Mouse (Mus musculus) embryonic stem cell, embryonic (primary cell): ENCODE data around the gene Ngf.

Source experiments
- CTCF ChIA-PET, 4 experiments: fragments of 300-600 bp in 2 of 4; fragments of 350-600 bp in 2 of 4; sonication (Branson Sonifier 250); formaldehyde crosslinking; loops; one replicate each; lab custom pipeline; 2022; ENCODE audit warnings: inconsistent platforms in 2 of 4; lab: Charles Lee
- POLR2A ChIA-PET, 4 experiments: fragments of 300-600 bp in 2 of 4; fragments of 350-600 bp in 2 of 4; sonication (Branson Sonifier 250); formaldehyde crosslinking; loops; one replicate each; lab custom pipeline; 2022; ENCODE audit warnings: antibody characterized with exemption in 4 of 4, inconsistent platforms in 1 of 4; lab: Charles Lee

Gene Ngf

GRCm38 (mm10) chr3:102469713-102470448 lies at the start of gene Ngf:
Gene Ngf (plus strand): TSS chr3:102469919.
- CTCF ChIA-PET = interaction anchor here in 3 of 4 experiments (0.6 to 1.5 kb wide), 4 partner anchors 222 to 273 kb away, joined by 3 to 4 read pairs (median 4); no protein-coding TSS in a partner anchor
- POLR2A ChIA-PET = interaction anchor here in 1 of 4 experiments (1.2 to 1.6 kb wide), 3 partner anchors 13 to 339 kb away, joined by 3 to 6 read pairs (median 3); no protein-coding TSS in a partner anchor

GRCm38 (mm10) chr3:102445567-102445966 lies 24.2 kb upstream of the Ngf start:
- POLR2A ChIA-PET = no interaction called here
- CTCF ChIA-PET = interaction anchor here in 1 of 4 experiments (1.0 kb wide), 1 partner anchor 21 kb away, joined by 4 read pairs; no protein-coding TSS in a partner anchor

- ChIA-PET CTCF (interaction anchor here in 1 of 4 experiments (1.0 kb wide), 1 partner anchor 20 kb away, joined by 3 read pairs; no protein-coding TSS in a partner anchor), POLR2A (no interaction called here)
These were observed 23.0 kb upstream of the Ngf start for GRCm38 (mm10) chr3:102446691-102447090.

- POLR2A ChIA-PET = no interaction called here
These were observed 15.2 kb upstream of the Ngf start for GRCm38 (mm10) chr3:102454566-102454965.

GRCm38 (mm10) chr3:102460528-102460927 lies 9.2 kb upstream of the Ngf start:
- CTCF ChIA-PET = no interaction called here
- POLR2A ChIA-PET = no interaction called here

More at GRCm38 (mm10) chr3:102454566-102454965, 15.2 kb upstream of the Ngf start:
- CTCF ChIA-PET = interaction anchor here in 2 of 4 experiments (0.6 to 1.2 kb wide), 2 partner anchors 12 to 349 kb away, joined by 5 to 7 read pairs; no protein-coding TSS in a partner anchor

- POLR2A ChIA-PET = no interaction called here
- CTCF ChIA-PET = no interaction called here
These were observed 8.7 kb upstream of the Ngf start for GRCm38 (mm10) chr3:102460986-102461385.

- POLR2A ChIA-PET = interaction anchor here in 1 of 4 experiments (0.7 kb wide), 1 partner anchor 46 kb away, joined by 3 read pairs; no protein-coding TSS in a partner anchor
- CTCF ChIA-PET = no interaction called here
These were observed 6.9 kb upstream of the Ngf start for GRCm38 (mm10) chr3:102462703-102463336.

- ChIA-PET CTCF (no interaction called here), POLR2A (interaction anchor here in 1 of 4 experiments (0.7 kb wide), 1 partner anchor 45 kb away, joined by 3 read pairs; no protein-coding TSS in a partner anchor)
These were observed 6.4 kb upstream of the Ngf start for GRCm38 (mm10) chr3:102463339-102463738.

- ChIA-PET POLR2A (interaction anchor here in 2 of 4 experiments (0.7 kb wide), 3 partner anchors 27 to 1227 kb away, joined by 4 to 7 read pairs (median 5); no protein-coding TSS in a partner anchor), CTCF (interaction anchor here (0.6 to 1.3 kb wide), 17 partner anchors 9 to 1208 kb away, joined by 3 to 8 read pairs (median 4); no protein-coding TSS in a partner anchor)
These were observed 3.1 kb upstream of the Ngf start for GRCm38 (mm10) chr3:102466587-102466986.

GRCm38 (mm10) chr3:102467121-102467520 lies 2.6 kb upstream of the Ngf start:
- CTCF ChIA-PET = interaction anchor here (0.6 to 1.3 kb wide), 15 partner anchors 9 to 1208 kb away, joined by 3 to 8 read pairs (median 4); no protein-coding TSS in a partner anchor
- POLR2A ChIA-PET = interaction anchor here in 1 of 4 experiments (0.7 kb wide), 2 partner anchors 26 to 1227 kb away, joined by 5 to 7 read pairs; no protein-coding TSS in a partner anchor

GRCm38 (mm10) chr3:102471251-102471650 lies 1.5 kb downstream of the Ngf start:
- ChIA-PET CTCF (no interaction called here), POLR2A (no interaction called here)

- CTCF ChIA-PET = no interaction called here
- POLR2A ChIA-PET = no interaction called here
These were observed 2.1 kb downstream of the Ngf start for GRCm38 (mm10) chr3:102471799-102472198.

- CTCF ChIA-PET = no interaction called here
- POLR2A ChIA-PET = no interaction called here
These were observed 4.8 kb downstream of the Ngf start for GRCm38 (mm10) chr3:102474275-102475155.

- POLR2A ChIA-PET = no interaction called here
- CTCF ChIA-PET = no interaction called here
These were observed 8.4 kb downstream of the Ngf start for GRCm38 (mm10) chr3:102477917-102478694.

- POLR2A ChIA-PET = no interaction called here
- CTCF ChIA-PET = no interaction called here
These were observed 20.8 kb downstream of the Ngf start for GRCm38 (mm10) chr3:102490393-102491123.

GRCm38 (mm10) chr3:102498113-102498512 lies 28.4 kb downstream of the Ngf start:
- ChIA-PET CTCF (no interaction called here), POLR2A (no interaction called here)

GRCm38 (mm10) chr3:102498931-102499330 lies 29.2 kb downstream of the Ngf start:
- POLR2A ChIA-PET = no interaction called here

More at GRCm38 (mm10) chr3:102498931-102499330, 29.2 kb downstream of the Ngf start:
- CTCF ChIA-PET = no interaction called here
